Mouse (Mus musculus) urinary bladder, postnatal 25 days (tissue): ENCODE measurements around the gene Hexim2.

ENCODE experiments used
- DNase-seq: peaks from one replicate; pipeline ENCODE4 v3.0.0; 2022; ENCODE audit warnings: low spot score

Gene Hexim2

GRCm38 (mm10) chr11:103173041-103173770 lies 41.0 kb downstream of the Hexim2 start:
- no peak for DNase-seq

DNA sequence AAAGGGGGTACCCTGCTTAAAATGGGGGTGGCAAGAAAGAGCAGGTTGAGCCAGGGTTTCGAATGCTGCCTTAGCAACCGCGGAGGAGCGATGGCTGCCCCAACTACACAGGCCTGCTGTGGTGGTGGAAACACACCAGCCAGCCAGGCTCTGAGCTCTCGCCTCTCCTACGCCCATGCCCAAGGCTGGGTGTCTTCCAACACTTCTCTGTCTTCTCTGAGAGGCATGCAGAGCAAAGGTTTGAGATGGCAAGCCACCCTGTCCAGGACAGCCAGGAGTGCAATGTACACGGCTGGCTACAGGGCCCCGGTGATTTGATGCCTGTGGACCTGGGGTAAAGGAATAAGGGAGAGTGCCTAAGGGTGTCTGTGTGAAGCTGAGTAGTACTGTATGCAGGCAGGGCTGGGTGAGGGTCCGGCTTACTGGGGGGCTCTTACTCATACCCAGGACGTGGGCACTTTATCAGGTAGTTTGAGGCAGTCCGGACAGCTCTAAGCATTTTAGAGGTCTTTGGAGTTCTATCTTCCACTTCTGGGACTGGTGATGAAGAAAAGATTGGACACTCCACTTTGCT lies 41.6 kb downstream of the Hexim2 start:
- no peak for DNase-seq

GRCm38 (mm10) chr11:103174411-103174832 lies 42.2 kb downstream of the Hexim2 start:
- no peak for DNase-seq

- no peak for DNase-seq
These were observed 42.7 kb downstream of the Hexim2 start for GRCm38 (mm10) chr11:103174891-103175391.

DNA sequence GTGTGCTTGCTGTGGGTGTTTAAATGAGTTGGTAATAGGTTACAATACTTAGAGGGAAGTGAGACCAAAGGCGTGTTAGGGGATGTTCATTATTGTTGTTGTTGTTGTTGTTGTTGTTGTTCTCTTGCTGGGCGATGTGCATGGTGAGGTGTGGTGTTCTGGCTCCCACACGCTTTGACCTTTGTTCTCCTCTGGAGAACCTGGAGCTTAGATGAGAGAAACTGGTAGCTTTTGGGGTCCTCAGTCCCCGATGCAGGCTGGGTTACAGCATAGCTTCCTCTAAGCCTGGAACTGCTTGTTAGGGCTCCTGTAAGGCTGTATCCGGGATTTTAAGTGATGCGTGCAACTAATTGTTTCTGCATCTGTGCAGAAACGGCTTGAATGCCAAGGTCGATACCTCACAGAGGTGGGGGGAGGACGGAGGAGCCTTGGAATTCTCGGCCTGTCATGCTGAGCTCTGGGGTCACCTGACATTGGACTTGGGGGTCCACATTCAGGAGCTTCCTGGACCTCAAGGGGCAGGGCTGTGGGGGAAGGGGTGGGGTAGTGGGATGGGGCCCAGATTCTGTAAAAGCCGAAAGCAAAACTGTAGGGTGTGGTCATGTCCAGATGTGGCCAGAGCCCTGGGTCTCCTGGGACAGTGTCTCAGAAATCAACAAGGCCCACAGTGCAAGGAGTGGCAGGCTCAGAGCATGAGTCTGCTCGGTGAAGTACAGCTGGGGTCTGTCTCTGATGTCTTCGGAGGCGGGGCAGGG lies 43.6 kb downstream of the Hexim2 start:
- no peak for DNase-seq

DNA sequence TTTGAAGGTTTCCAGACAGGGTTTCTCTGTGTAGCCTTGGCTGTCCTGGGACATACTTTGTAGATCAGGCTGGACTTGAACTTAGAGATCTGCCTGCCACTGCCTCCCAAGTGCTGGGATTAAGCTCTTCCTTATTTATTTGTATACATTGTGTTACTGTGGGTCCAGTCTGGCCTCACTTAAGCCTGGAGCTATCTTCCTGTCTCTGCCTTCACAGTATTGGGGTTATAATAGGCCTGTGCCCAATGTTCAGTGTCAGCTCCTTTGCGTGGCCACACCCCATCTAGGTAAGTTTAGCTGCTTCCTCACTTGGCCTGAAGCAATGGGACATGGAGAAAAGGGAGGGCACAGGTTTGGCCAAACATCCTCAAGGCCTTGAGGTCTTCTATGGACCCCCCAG lies 44.3 kb downstream of the Hexim2 start:
- no peak for DNase-seq

GRCm38 (mm10) chr11:103177216-103177615 lies 45.0 kb downstream of the Hexim2 start:
- no peak for DNase-seq

- no peak for DNase-seq
These were observed 45.7 kb downstream of the Hexim2 start for GRCm38 (mm10) chr11:103177815-103178485.

DNA sequence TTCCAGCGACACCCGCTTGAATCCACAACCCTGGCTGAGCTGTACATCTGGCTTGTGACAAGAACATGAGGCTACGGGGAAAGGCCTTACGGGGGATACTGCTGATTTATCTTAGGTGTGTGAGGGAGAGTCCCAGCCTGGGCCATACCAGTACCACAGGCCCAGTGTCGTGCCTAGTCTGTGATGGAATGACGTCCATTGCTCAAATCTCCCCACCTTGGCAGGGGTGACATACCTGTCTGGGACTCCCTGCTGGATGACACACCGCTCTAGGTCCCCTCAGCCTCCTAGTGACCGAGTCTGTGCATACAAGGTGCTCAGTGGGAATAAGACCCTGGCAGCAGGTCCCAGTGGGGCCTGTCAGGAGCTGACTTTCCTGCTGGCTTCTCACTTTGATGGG lies 46.5 kb downstream of the Hexim2 start:
- no peak for DNase-seq

GRCm38 (mm10) chr11:103180426-103180825 lies 48.2 kb downstream of the Hexim2 start:
- no peak for DNase-seq

DNA sequence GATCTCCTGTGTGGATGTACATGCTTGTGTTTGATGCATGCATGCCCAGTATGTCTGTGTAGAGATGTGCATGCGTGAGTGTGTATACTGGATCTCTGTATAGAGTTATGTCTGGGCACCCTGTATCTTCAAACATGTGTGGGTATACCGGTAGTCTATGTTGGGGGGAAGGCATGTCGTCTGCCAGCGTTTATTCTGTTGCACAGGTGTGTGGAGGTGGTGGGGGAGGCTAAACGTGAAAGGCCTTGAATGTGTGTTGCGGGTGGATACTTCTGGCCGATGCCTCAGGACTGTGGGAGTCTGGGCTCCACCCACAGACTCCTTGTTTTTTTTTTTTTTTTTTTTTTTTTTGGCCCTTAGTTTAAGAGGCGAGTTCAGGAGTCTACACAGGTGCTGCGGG lies 49.1 kb downstream of the Hexim2 start:
- DNase-seq = no peak

DNA sequence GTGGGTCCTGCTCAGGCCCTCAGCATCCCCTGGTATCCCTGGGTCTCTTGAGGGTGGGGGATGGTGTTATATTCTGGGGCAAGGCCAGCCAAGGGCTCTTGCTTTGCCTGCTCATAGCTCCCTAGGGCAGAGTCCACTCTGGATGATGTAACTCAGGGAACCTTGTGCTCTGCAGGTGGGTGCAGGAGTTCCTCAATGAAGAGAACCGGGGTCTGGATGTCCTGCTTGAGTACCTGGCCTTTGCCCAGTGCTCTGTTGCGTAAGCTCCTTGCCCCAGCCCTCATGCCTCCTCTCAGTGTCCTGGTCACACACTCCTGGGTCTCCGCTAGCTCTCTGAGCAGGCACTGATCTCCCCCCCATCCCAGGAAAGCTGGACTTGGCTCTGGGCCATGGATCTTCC lies 49.7 kb downstream of the Hexim2 start:
- no peak for DNase-seq

- peak; percentile 42 for DNase-seq
These were observed 52.7 kb downstream of the Hexim2 start for GRCm38 (mm10) chr11:103184891-103185290.
